Mouse (Mus musculus) heart, adult 2 months (tissue): ENCODE data around the gene Olfr820.
"Not testable (repeated sequence)": the region's sequence is repeated elsewhere in the genome, so short reads cannot be mapped to it uniquely, and the experiment has no call there.

ENCODE experiments used
- CTCF ChIP-seq: fragments of 200-600 bp; IDR thresholded peaks from 2 replicates; pipeline ENCODE4 v1.8.1; 2022; ENCODE audit warnings: antibody characterized with exemption, mild to moderate bottlenecking, moderate library complexity
- EP300 ChIP-seq: fragments of 200-500 bp; IDR thresholded peaks from 2 replicates; pipeline ENCODE4 v1.6.1; 2011; ENCODE audit warnings: low read depth, low read length, control low read depth; ENCODE audit not compliant: insufficient read depth
- POLR2A ChIP-seq: fragments of 200-500 bp; IDR thresholded peaks from 2 replicates; pipeline ENCODE4 v1.6.1; 2011; ENCODE audit warnings: mild to moderate bottlenecking, low read depth, low read length, control low read depth; ENCODE audit not compliant: insufficient read depth

DNA sequence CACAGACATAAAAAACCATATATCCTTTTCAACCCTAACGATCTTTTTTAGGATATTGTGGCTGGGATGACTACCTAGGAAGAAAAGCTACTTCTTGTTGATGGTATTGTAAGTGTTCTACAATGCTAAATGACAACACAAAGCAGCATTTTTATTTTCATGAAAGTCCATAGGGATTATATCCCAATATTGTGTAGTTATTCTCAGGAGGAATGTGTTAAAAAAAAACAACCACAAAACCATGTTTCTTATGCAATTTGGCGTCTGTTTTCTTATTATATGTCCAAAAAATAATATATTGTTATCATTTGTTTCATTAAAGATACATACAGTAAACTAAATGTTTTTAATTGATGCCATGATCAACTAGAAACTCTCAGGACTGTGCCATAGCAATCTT, 36.4 kb upstream of the Olfr820 start, which contains the start of gene Olfr247:
- not testable (repeated sequence) for TF ChIP-seq CTCF, EP300, POLR2A
